Mouse (Mus musculus): ENCODE results near the gene Traip. TPM values are rescaled to one million over a fixed set of nuclear protein-coding genes. Genes with fewer than 3 reads are reported as not detected.

Gene Traip
- polyA plus RNA-seq, 1 experiment from 2014 or later: 41.7 TPM

GRCm38 (mm10) chr9:107918884-107919283 lies 31.1 kb upstream of the Traip start:
- Histone ChIP-seq H3K9me3 (replicated peaks) (no peaks in the 10 kb centered on the region), H3K4me3 (no peak overlapping the region), H3K36me3 (no peaks in the 10 kb centered on the region), H3K4me1 (peaks cover 27% of the 10 kb centered on the region), H3K27ac (replicated peaks) (no peak overlapping the region), H3K27me3 (ENCODE audit: low read depth, poor library complexity, severe bottlenecking) (peaks cover 4% of the 10 kb centered on the region; the same call in 1 of the 2 replicates)
- WGBS: 86% methylated on average over 6 of the region's 6 CpGs
- DNase-seq (ENCODE audit: low spot score): no peak

GRCm38 (mm10) chr9:107919441-107919840 lies 30.5 kb upstream of the Traip start:
- no peak for DNase-seq (ENCODE audit: low spot score)
- no peaks in the 10 kb centered on the region for H3K9me3 ChIP-seq (replicated peaks)
- no peaks in the 10 kb centered on the region for H3K36me3 ChIP-seq
- no peak overlapping the region for H3K27ac ChIP-seq (replicated peaks)
- H3K27me3 ChIP-seq (ENCODE audit: low read depth, poor library complexity, severe bottlenecking): peaks cover 4% of the 10 kb centered on the region; the same call in 1 of the 2 replicates
- H3K4me3 ChIP-seq: no peak overlapping the region
- WGBS: 83% methylated on average over 5 of the region's 5 CpGs
- peaks cover 33% of the 10 kb centered on the region for H3K4me1 ChIP-seq

GRCm38 (mm10) chr9:107923021-107923420 lies 26.9 kb upstream of the Traip start:
- 33% methylated on average over 7 of the region's 7 CpGs for WGBS
- Histone ChIP-seq H3K9me3 (replicated peaks) (no peaks in the 10 kb centered on the region), H3K36me3 (no peaks in the 10 kb centered on the region), H3K4me3 (no peak overlapping the region), H3K4me1 (peaks cover 51% of the 10 kb centered on the region), H3K27me3 (ENCODE audit: low read depth, poor library complexity, severe bottlenecking) (no peaks in the 10 kb centered on the region), H3K27ac (replicated peaks) (no peak overlapping the region)
- DNase-seq (ENCODE audit: low spot score): no peak

GRCm38 (mm10) chr9:107923956-107924355 lies 26.0 kb upstream of the Traip start:
- DNase-seq (ENCODE audit: low spot score): no peak
- Histone ChIP-seq H3K4me3 (no peak overlapping the region), H3K9me3 (replicated peaks) (no peaks in the 10 kb centered on the region), H3K4me1 (peaks cover 45% of the 10 kb centered on the region), H3K27me3 (ENCODE audit: low read depth, poor library complexity, severe bottlenecking) (no peaks in the 10 kb centered on the region), H3K36me3 (no peaks in the 10 kb centered on the region), H3K27ac (replicated peaks) (peak overlapping the region; percentile 76)
- 62% methylated on average over 6 of the region's 6 CpGs for whole genome bisulfite sequencing

GRCm38 (mm10) chr9:107925251-107925650 lies 24.7 kb upstream of the Traip start:
- Histone ChIP-seq H3K27me3 (ENCODE audit: low read depth, poor library complexity, severe bottlenecking) (no peaks in the 10 kb centered on the region), H3K36me3 (no peaks in the 10 kb centered on the region), H3K9me3 (replicated peaks) (no peaks in the 10 kb centered on the region), H3K4me3 (no peak overlapping the region), H3K27ac (replicated peaks) (peak overlapping the region; percentile 76), H3K4me1 (peaks cover 45% of the 10 kb centered on the region)
- peak; percentile 46 for DNase-seq (ENCODE audit: low spot score)
- WGBS: 19% methylated on average over 3 of the region's 3 CpGs

GRCm38 (mm10) chr9:107926920-107927420 lies 23.0 kb upstream of the Traip start:
- H3K9me3 ChIP-seq (replicated peaks): no peaks in the 10 kb centered on the region

GRCm38 (mm10) chr9:107927749-107928148 lies 22.2 kb upstream of the Traip start:
- H3K27me3 ChIP-seq (ENCODE audit: low read depth, poor library complexity, severe bottlenecking): no peaks in the 10 kb centered on the region
- H3K9me3 ChIP-seq (replicated peaks): no peaks in the 10 kb centered on the region
- peaks cover 54% of the 10 kb centered on the region for H3K4me1 ChIP-seq
- DNase-seq (ENCODE audit: low spot score): no peak
- H3K4me3 ChIP-seq: no peak overlapping the region
- H3K36me3 ChIP-seq: no peaks in the 10 kb centered on the region
- WGBS: 89% methylated on average over 5 of the region's 5 CpGs
- H3K27ac ChIP-seq (replicated peaks): no peak overlapping the region; the same call in 1 of the 2 replicates

More at GRCm38 (mm10) chr9:107926920-107927420, 23.0 kb upstream of the Traip start:
- no peak for DNase-seq (ENCODE audit: low spot score)
- 65% methylated on average over 9 of the region's 9 CpGs for WGBS
- Histone ChIP-seq H3K27ac (replicated peaks) (no peak overlapping the region), H3K27me3 (ENCODE audit: low read depth, poor library complexity, severe bottlenecking) (no peaks in the 10 kb centered on the region), H3K4me1 (peaks cover 48% of the 10 kb centered on the region), H3K4me3 (no peak overlapping the region), H3K36me3 (no peaks in the 10 kb centered on the region)

GRCm38 (mm10) chr9:107928169-107928568 lies 21.8 kb upstream of the Traip start, which contains the start of gene Actl11:
Gene Actl11 (plus strand): TSS chr9:107928469.
- Histone ChIP-seq H3K27ac (replicated peaks) (no peak within 1 kb of the TSS; the same call in 1 of the 2 replicates), H3K36me3 (no peaks in the 10 kb centered on the region), H3K4me3 (no peak within 1 kb of the TSS), H3K9me3 (replicated peaks) (no peaks in the 10 kb centered on the region), H3K4me1 (peaks cover 51% of the 10 kb centered on the region), H3K27me3 (ENCODE audit: low read depth, poor library complexity, severe bottlenecking) (no peaks in the 10 kb centered on the region)
- 81% methylated on average over 3 of the region's 3 CpGs for WGBS
- no peak for DNase-seq (ENCODE audit: low spot score)

GRCm38 (mm10) chr9:107932221-107932620 lies 17.7 kb upstream of the Traip start:
- H3K27ac ChIP-seq (replicated peaks): no peak overlapping the region
- H3K9me3 ChIP-seq (replicated peaks): no peaks in the 10 kb centered on the region
- H3K27me3 ChIP-seq (ENCODE audit: low read depth, poor library complexity, severe bottlenecking): peaks cover 27% of the 10 kb centered on the region
- H3K36me3 ChIP-seq: no peaks in the 10 kb centered on the region
- 87% methylated on average over 4 of the region's 4 CpGs for WGBS
- DNase-seq (ENCODE audit: low spot score): no peak
- H3K4me1 ChIP-seq: peaks cover 37% of the 10 kb centered on the region
- H3K4me3 ChIP-seq: no peak overlapping the region

GRCm38 (mm10) chr9:107934146-107934545 lies 15.8 kb upstream of the Traip start:
- no peak for DNase-seq (ENCODE audit: low spot score)
- H3K36me3 ChIP-seq: no peaks in the 10 kb centered on the region
- H3K4me3 ChIP-seq: no peak overlapping the region
- WGBS: 93% methylated on average over 11 of the region's 11 CpGs
- H3K27ac ChIP-seq (replicated peaks): no peak overlapping the region
- H3K27me3 ChIP-seq (ENCODE audit: low read depth, poor library complexity, severe bottlenecking): peaks cover 38% of the 10 kb centered on the region
- no peaks in the 10 kb centered on the region for H3K9me3 ChIP-seq (replicated peaks)
- H3K4me1 ChIP-seq: peaks cover 46% of the 10 kb centered on the region

- peaks cover 46% of the 10 kb centered on the region for H3K4me1 ChIP-seq
- no peak for DNase-seq (ENCODE audit: low spot score)
- WGBS: 6% methylated on average over 3 of the region's 3 CpGs
- H3K9me3 ChIP-seq (replicated peaks): no peaks in the 10 kb centered on the region
- H3K27ac ChIP-seq (replicated peaks): peak within 1 kb of the TSS; percentile 89
- H3K4me3 ChIP-seq: peak within 1 kb of the TSS; percentile 75
- peaks cover 38% of the 10 kb centered on the region for H3K27me3 ChIP-seq (ENCODE audit: low read depth, poor library complexity, severe bottlenecking)
- no peaks in the 10 kb centered on the region for H3K36me3 ChIP-seq
These were observed 14.6 kb upstream of the Traip start, which contains the start of gene Camkv for GRCm38 (mm10) chr9:107935374-107935773. Gene Camkv (plus strand): TSS chr9:107935674.

GRCm38 (mm10) chr9:107935790-107936214 lies 14.1 kb upstream of the Traip start:
- WGBS: under 1% methylated on average over 41 of the region's 41 CpGs
- Histone ChIP-seq H3K4me3 (peak overlapping the region; percentile 75), H3K4me1 (peaks cover 46% of the 10 kb centered on the region), H3K27ac (replicated peaks) (peak overlapping the region; percentile 89), H3K36me3 (no peaks in the 10 kb centered on the region), H3K9me3 (replicated peaks) (no peaks in the 10 kb centered on the region), H3K27me3 (ENCODE audit: low read depth, poor library complexity, severe bottlenecking) (peaks cover 38% of the 10 kb centered on the region)
- peak; percentile 57 for DNase-seq (ENCODE audit: low spot score)

- peaks cover 46% of the 10 kb centered on the region for H3K4me1 ChIP-seq
- H3K36me3 ChIP-seq: no peaks in the 10 kb centered on the region
- peak overlapping the region; percentile 75 for H3K4me3 ChIP-seq
- peaks cover 38% of the 10 kb centered on the region for H3K27me3 ChIP-seq (ENCODE audit: low read depth, poor library complexity, severe bottlenecking)
- H3K9me3 ChIP-seq (replicated peaks): no peaks in the 10 kb centered on the region
- H3K27ac ChIP-seq (replicated peaks): peak overlapping the region; percentile 89
- WGBS: 1% methylated on average over 29 of the region's 29 CpGs
- DNase-seq (ENCODE audit: low spot score): no peak
These were observed 13.6 kb upstream of the Traip start for GRCm38 (mm10) chr9:107936215-107936822.
